Mouse (Mus musculus) adrenal gland, postnatal 14 days (tissue): ENCODE results near the gene Lrch3. TPM values are rescaled to one million over a fixed set of nuclear protein-coding genes. Genes with fewer than 3 reads are reported as not detected.
"Not testable (repeated sequence)": the region's sequence is repeated elsewhere in the genome, so short reads cannot be mapped to it uniquely, and the experiment has no call there.

Source experiments
- DNase-seq: peaks from one replicate; pipeline ENCODE4 v3.0.0; 2021; ENCODE audit warnings: mixed read lengths
- total RNA-seq: library from RNA; stranded (reverse); gene quantifications from 2 replicates; pipeline ENCODE4 v1.2.3, GENCODE M21; 2021

Lrch3 gene
- total RNA-seq, 1 experiment from 2014 or later, result 32.6 TPM

GRCm38 (mm10) chr16:32992158-32992557 lies 78.3 kb downstream of the Lrch3 start:
- no peak for DNase-seq

- no peak for DNase-seq
These were observed 91.3 kb downstream of the Lrch3 start for GRCm38 (mm10) chr16:33005216-33005615.

GRCm38 (mm10) chr16:33006888-33007287 lies 93.0 kb downstream of the Lrch3 start:
- DNase-seq, result no peak

GRCm38 (mm10) chr16:33007436-33007835 lies 93.5 kb downstream of the Lrch3 start:
- no peak for DNase-seq

- no peak for DNase-seq
These were observed 96.3 kb downstream of the Lrch3 start for GRCm38 (mm10) chr16:33010166-33010565.

- DNase-seq, result no peak
These were observed 99.9 kb downstream of the Lrch3 start for GRCm38 (mm10) chr16:33013801-33014200.

GRCm38 (mm10) chr16:33014921-33015320 lies 101.0 kb downstream of the Lrch3 start:
- DNase-seq, result no peak

GRCm38 (mm10) chr16:33015396-33015907 lies 101.6 kb downstream of the Lrch3 start:
- DNase-seq, result no peak

- DNase-seq, result no peak
These were observed 102.1 kb downstream of the Lrch3 start for GRCm38 (mm10) chr16:33015986-33016385.

GRCm38 (mm10) chr16:33017677-33018349 lies 103.9 kb downstream of the Lrch3 start:
- no peak for DNase-seq

GRCm38 (mm10) chr16:33019117-33019770 lies 105.3 kb downstream of the Lrch3 start:
- DNase-seq, result peak; percentile 75

- DNase-seq, result peak; percentile 41
These were observed 107.5 kb downstream of the Lrch3 start for GRCm38 (mm10) chr16:33021381-33021780.

- DNase-seq, result peak; percentile 93
These were observed 109.8 kb downstream of the Lrch3 start for GRCm38 (mm10) chr16:33023750-33024149.

GRCm38 (mm10) chr16:33024456-33025104 lies 110.7 kb downstream of the Lrch3 start:
- peak; percentile 6 for DNase-seq

GRCm38 (mm10) chr16:33026357-33026756 lies 112.5 kb downstream of the Lrch3 start:
- no peak for DNase-seq

- no peak for DNase-seq
These were observed 122.1 kb downstream of the Lrch3 start for GRCm38 (mm10) chr16:33036006-33036405.

GRCm38 (mm10) chr16:33042682-33043081 lies 128.8 kb downstream of the Lrch3 start:
- no peak for DNase-seq

- DNase-seq, result no peak
These were observed 129.4 kb downstream of the Lrch3 start for GRCm38 (mm10) chr16:33043268-33043667.

GRCm38 (mm10) chr16:33048004-33048403 lies 134.1 kb downstream of the Lrch3 start:
- no peak for DNase-seq

- no peak for DNase-seq
These were observed 134.8 kb downstream of the Lrch3 start for GRCm38 (mm10) chr16:33048686-33049085.

GRCm38 (mm10) chr16:33049809-33050208 lies 135.9 kb downstream of the Lrch3 start:
- DNase-seq, result no peak

GRCm38 (mm10) chr16:33053141-33053540 lies 139.2 kb downstream of the Lrch3 start:
- DNase-seq, result no peak

- DNase-seq, result not testable (repeated sequence)
These were observed 141.0 kb downstream of the Lrch3 start for GRCm38 (mm10) chr16:33054927-33055326.
